7 mouse cellular contexts compared by ENCODE assay signal in genomic region chr4:49197125-49197747, GRCm38 (mm10).
A peak's percentile ranks its signal among the peaks of the same experiment; 100 is the strongest.
DNase-seq lines count a peak whose midpoint lies in the region; ATAC-seq and TF ChIP-seq lines count a peak whose summit lies in the region.

No protein-coding gene starts in this region.

- no peak overlapping the region for H3K4me3 ChIP-seq in kidney, postnatal 0 days (replicated peaks; ENCODE audit: low read depth, low read length)
- no peak overlapping the region for H3K4me3 ChIP-seq in kidney, embryonic 14.5 days (ENCODE audit: low read length)

- POLR2A ChIA-PET in Patski (lab: Charles Lee) = no interaction called here

- H3K4me2 ChIP-seq in kidney, postnatal 0 days (ENCODE audit: low read length) = no peak overlapping the region
- H3K4me2 ChIP-seq in kidney, embryonic 14.5 days (replicated peaks; ENCODE audit: low read depth, low read length) = no peak overlapping the region

- H3K9ac ChIP-seq in kidney, postnatal 0 days (ENCODE audit: low read depth, low read length) = no peak overlapping the region
- no peak overlapping the region for H3K9ac ChIP-seq in kidney, embryonic 14.5 days (ENCODE audit: low read depth, low read length)

- in situ Hi-C loops in Patski (cut with MboI; ENCODE audit: low pct_unique_long_range_greater_than_20kb) = no loop called here

- H3K4me1 ChIP-seq in kidney, postnatal 0 days (replicated peaks; ENCODE audit: insufficient read depth, low read length) = no peaks in the 10 kb centered on the region
- H3K4me1 ChIP-seq in kidney, embryonic 14.5 days (ENCODE audit: control insufficient read depth, insufficient read depth, low read length) = no peaks in the 10 kb centered on the region

- no peak for TF ChIP-seq CTCF in kidney, postnatal 0 days (IDR thresholded peaks at IDR 0.05; ENCODE audit: low read depth)
- no peak for TF ChIP-seq CTCF in Patski (IDR thresholded peaks at IDR 0.05)

- WGBS in kidney, postnatal 0 days = 53% methylated on average over 8 of the region's 8 CpGs
- whole genome bisulfite sequencing in kidney, embryonic 14.5 days = 68% methylated on average over 8 of the region's 8 CpGs
- 21% methylated on average over 8 of the region's 8 CpGs for WGBS in large intestine, adult 2 months

- peak; percentile 3 for DNase-seq in kidney, postnatal 0 days (ENCODE audit: low spot score)
- DNase-seq in 416B (ENCODE audit: low read depth) (peak; percentile 54), Patski (ENCODE audit: low read depth, low spot score) (peak; percentile 90)
- peak; percentile 14 for DNase-seq in large intestine, adult 2 months (ENCODE audit: low read depth, low spot score)
- no peak for DNase-seq in embryo, embryonic 10 days (ENCODE audit: low spot score)
- no peak for DNase-seq in frontal cortex, adult 2 months (ENCODE audit: extremely low spot score in 1 of 2, low spot score in 1 of 2)

- CTCF ChIA-PET in Patski (lab: Charles Lee) = interaction anchor here (0.7 kb wide), 1 partner anchor 16 kb away, joined by 3 read pairs; no protein-coding TSS in a partner anchor

- H3K9me3 ChIP-seq in kidney, postnatal 0 days (replicated peaks; ENCODE audit: low read length) = no peaks in the 10 kb centered on the region
- H3K9me3 ChIP-seq in kidney, embryonic 14.5 days (ENCODE audit: control insufficient read depth, low read length) = no peaks in the 10 kb centered on the region

- no peaks in the 10 kb centered on the region for H3K27me3 ChIP-seq in kidney, postnatal 0 days (ENCODE audit: insufficient read depth, low read length)
- no peaks in the 10 kb centered on the region for H3K27me3 ChIP-seq in kidney, embryonic 14.5 days (ENCODE audit: control insufficient read depth, insufficient read depth, low read length)
- H3K27me3 ChIP-seq in Patski = no peaks in the 10 kb centered on the region

- H3K36me3 ChIP-seq in kidney, postnatal 0 days (ENCODE audit: insufficient read depth, low read length) = no peaks in the 10 kb centered on the region
- no peaks in the 10 kb centered on the region for H3K36me3 ChIP-seq in kidney, embryonic 14.5 days (ENCODE audit: control insufficient read depth, insufficient read depth, low read length)

- H3K27ac ChIP-seq in kidney, postnatal 0 days = no peak overlapping the region
- no peak overlapping the region for H3K27ac ChIP-seq in kidney, embryonic 14.5 days (ENCODE audit: low read depth, low read length)

- ATAC-seq in kidney, postnatal 0 days (replicated peaks; ENCODE audit: low FRiP score, low read depth) = no peak
- ATAC-seq in kidney, embryonic 14.5 days (ENCODE audit: low FRiP score, low TSS enrichment) = no peak
- ATAC-seq in Patski = peak; percentile 62

Comparison
In these comparisons a context has a peak if more than half of its experiments do, and no peak if none do; other contexts are left out.
1. DNase-seq: peak in kidney, postnatal 0 days (single experiment), 416B (single experiment), Patski (single experiment) and large intestine, adult 2 months (single experiment); none in embryo, embryonic 10 days (single experiment) and frontal cortex, adult 2 months (0 of 2).